Mouse (Mus musculus): ENCODE data around the gene Ube2c.
"Not testable (repeated sequence)": the region's sequence is repeated elsewhere in the genome, so short reads cannot be mapped to it uniquely, and the experiment has no call there.

- TF ChIP-seq CTCF (IDR thresholded peaks at IDR 0.05; ENCODE audit: low read depth, low read length); POLR2A (IDR thresholded peaks at IDR 0.05; ENCODE audit: insufficient read depth, low read length): not testable (repeated sequence)
These were observed 28.9 kb downstream of the Ube2c start for GRCm38 (mm10) chr2:164798554-164798953.
